Mouse (Mus musculus): Measurements from ENCODE around the gene Kcnn1.

GRCm38 (mm10) chr8:70878178-70878577 lies 15.1 kb upstream of the Kcnn1 start:
- TF ChIP-seq CTCF (IDR thresholded peaks at IDR 0.05; ENCODE audit: low read depth, low read length) (no peak), POLR2A (IDR thresholded peaks at IDR 0.05; ENCODE audit: insufficient read depth, low read length) (no peak)
